Mouse (Mus musculus) heart, embryonic 11.5 days (tissue): ENCODE measurements at regions not wholly inside any gene's neighbourhood (a gene's known extent, or its start where the extent isn't known, plus 50 kb on each side); places are given as distances from the start of the nearest gene placed in this dataset.
A peak's percentile ranks its signal among the peaks of the same experiment; 100 is the strongest.

ENCODE experiments used
- ATAC-seq: fragments of 200-750 bp; cut with Nextera tagmentation; replicated peaks from 2 replicates; pipeline ENCODE4 v1.8.0; 2017; ENCODE audit warnings: moderate library complexity; ENCODE audit not compliant: insufficient number of reproducible peaks, low FRiP score, low TSS enrichment
- H3K27ac ChIP-seq: fragments of 300-500 bp; sonication (generic); 2 replicates; pipeline ENCODE4 v1.5.1; 2014; ENCODE audit warnings: mild to moderate bottlenecking, low read depth, low read length
- H3K27me3 ChIP-seq: fragments of 300-500 bp; sonication (generic); 2 replicates; pipeline ENCODE4 v1.6.1; 2014; ENCODE audit warnings: mild to moderate bottlenecking, low read length, mixed read lengths; ENCODE audit not compliant: control insufficient read depth, insufficient read depth
- H3K36me3 ChIP-seq: fragments of 300-500 bp; sonication (generic); 2 replicates; pipeline ENCODE4 v1.6.1; 2014; ENCODE audit warnings: mild to moderate bottlenecking, low read length, moderate library complexity, mixed read lengths; ENCODE audit not compliant: control insufficient read depth, insufficient read depth
- H3K4me1 ChIP-seq: fragments of 300-500 bp; sonication (generic); 2 replicates; pipeline ENCODE4 v1.6.1; 2014; ENCODE audit warnings: low read length; ENCODE audit not compliant: control insufficient read depth, insufficient read depth
- H3K4me2 ChIP-seq: fragments of 300-500 bp; sonication (generic); 2 replicates; pipeline ENCODE4 v1.6.1; 2014; ENCODE audit warnings: mild to moderate bottlenecking, moderate library complexity
- H3K4me3 ChIP-seq: fragments of 300-500 bp; sonication (generic); 2 replicates; pipeline ENCODE4 v1.5.1; 2014; ENCODE audit warnings: low read depth, low read length
- H3K9ac ChIP-seq: fragments of 300-500 bp; sonication (generic); 2 replicates; pipeline ENCODE4 v1.6.1; 2014; ENCODE audit warnings: mild to moderate bottlenecking, low read depth, low read length, moderate library complexity
- H3K9me3 ChIP-seq: fragments of 300-500 bp; sonication (generic); replicated peaks from 2 replicates; pipeline ENCODE4 v1.6.1; 2016; ENCODE audit warnings: low read length; ENCODE audit not compliant: control insufficient read depth
- WGBS: fragments of 180-500 bp; shearing (Covaris S2); extraction: QIAGEN DNeasy Blood & Tissue Kit; methylation state at CpG from one replicate; pipeline ENCODE4 v1.1.7; 2014; ENCODE audit not compliant: insufficient replicate concordance; 5-methylcytosine and 5-hydroxymethylcytosine counted together

GRCm38 (mm10) chr13:107944831-107945230 lies 99.4 kb upstream of the Smim15 start:
- Histone ChIP-seq H3K9ac (no peak overlapping the region), H3K4me1 (0 out of 2 replicates have a peak, but pooled peaks cover 3% of the 10 kb centered on the region), H3K4me2 (no peak overlapping the region), H3K27ac (no peak overlapping the region), H3K4me3 (no peak overlapping the region), H3K9me3 (no peaks in the 10 kb centered on the region), H3K36me3 (no peaks in the 10 kb centered on the region), H3K27me3 (no peaks in the 10 kb centered on the region)
- WGBS: 72% methylated on average over 10 of the region's 10 CpGs
- ATAC-seq: no peak

GRCm38 (mm10) chr13:107942979-107943378 lies 101.3 kb upstream of the Smim15 start:
- Histone ChIP-seq H3K9ac (no peak overlapping the region), H3K27ac (no peak overlapping the region), H3K4me1 (0 out of 2 replicates have a peak, but pooled peaks cover 3% of the 10 kb centered on the region), H3K4me3 (no peak overlapping the region), H3K27me3 (no peaks in the 10 kb centered on the region), H3K36me3 (no peaks in the 10 kb centered on the region), H3K4me2 (no peak overlapping the region), H3K9me3 (no peaks in the 10 kb centered on the region)
- ATAC-seq: no peak
- WGBS: 80% methylated on average over 4 of the region's 4 CpGs

- Histone ChIP-seq H3K27me3 (no peaks in the 10 kb centered on the region), H3K36me3 (no peaks in the 10 kb centered on the region), H3K4me1 (0 out of 2 replicates have a peak, but pooled peaks cover 3% of the 10 kb centered on the region), H3K9me3 (no peaks in the 10 kb centered on the region), H3K4me3 (no peak overlapping the region), H3K9ac (no peak overlapping the region), H3K4me2 (no peak overlapping the region), H3K27ac (no peak overlapping the region)
- 61% methylated on average over 11 of the region's 11 CpGs for WGBS
- no peak for ATAC-seq
These were observed 101.8 kb upstream of the Smim15 start for GRCm38 (mm10) chr13:107942297-107942962.

GRCm38 (mm10) chr13:107939916-107940646 lies 104.2 kb upstream of the Smim15 start:
- no peak overlapping the region for H3K4me3 ChIP-seq
- H3K4me2 ChIP-seq: no peak overlapping the region
- H3K9ac ChIP-seq: no peak overlapping the region
- no peaks in the 10 kb centered on the region for H3K9me3 ChIP-seq
- WGBS: 60% methylated on average over 15 of the region's 15 CpGs
- H3K27ac ChIP-seq: no peak overlapping the region
- no peak for ATAC-seq
- no peaks in the 10 kb centered on the region for H3K36me3 ChIP-seq
- H3K27me3 ChIP-seq: no peaks in the 10 kb centered on the region; the same call in 1 of the 2 replicates
- no peaks in the 10 kb centered on the region for H3K4me1 ChIP-seq

- no peaks in the 10 kb centered on the region for H3K36me3 ChIP-seq
- WGBS: 89% methylated on average over 12 of the region's 12 CpGs
- no peak for ATAC-seq
These were observed 108.6 kb upstream of the Smim15 start for GRCm38 (mm10) chr13:107935611-107936010.

GRCm38 (mm10) chr13:107934691-107935090 lies 109.6 kb upstream of the Smim15 start:
- peaks cover 10% of the 10 kb centered on the region for H3K27me3 ChIP-seq
- peak overlapping the region; percentile 16; the same call in 1 of the 2 replicates for H3K4me3 ChIP-seq
- peak overlapping the region; percentile 47; the same call in 1 of the 2 replicates for H3K9ac ChIP-seq
- H3K27ac ChIP-seq: no peak overlapping the region
- peak overlapping the region; percentile 56 for H3K4me2 ChIP-seq
- H3K9me3 ChIP-seq: no peaks in the 10 kb centered on the region
- peaks cover 15% of the 10 kb centered on the region for H3K4me1 ChIP-seq
- no peak for ATAC-seq
- WGBS: 30% methylated on average over 11 of the region's 11 CpGs
- no peaks in the 10 kb centered on the region for H3K36me3 ChIP-seq

More at GRCm38 (mm10) chr13:107935611-107936010, 108.6 kb upstream of the Smim15 start:
- Histone ChIP-seq H3K4me2 (no peak overlapping the region), H3K9ac (no peak overlapping the region), H3K27me3 (peaks cover 6% of the 10 kb centered on the region), H3K4me1 (peaks cover 15% of the 10 kb centered on the region), H3K27ac (no peak overlapping the region), H3K4me3 (no peak overlapping the region), H3K9me3 (no peaks in the 10 kb centered on the region)

- Histone ChIP-seq H3K27ac (no peak overlapping the region), H3K4me3 (peak overlapping the region; percentile 16; the same call in 1 of the 2 replicates), H3K4me2 (peak overlapping the region; percentile 56), H3K4me1 (peaks cover 15% of the 10 kb centered on the region), H3K36me3 (no peaks in the 10 kb centered on the region), H3K27me3 (peaks cover 10% of the 10 kb centered on the region), H3K9me3 (no peaks in the 10 kb centered on the region), H3K9ac (peak overlapping the region; percentile 47; the same call in 1 of the 2 replicates)
- WGBS: 26% methylated on average over 17 of the region's 17 CpGs
- 0 out of 2 replicates have a peak, but pooled peaks have one; percentile 40 for ATAC-seq
These were observed 110.4 kb upstream of the Smim15 start for GRCm38 (mm10) chr13:107933598-107934571.

- Histone ChIP-seq H3K4me3 (no peak overlapping the region), H3K36me3 (no peaks in the 10 kb centered on the region), H3K27me3 (peaks cover 14% of the 10 kb centered on the region), H3K9me3 (no peaks in the 10 kb centered on the region), H3K4me2 (no peak overlapping the region), H3K4me1 (peaks cover 15% of the 10 kb centered on the region), H3K27ac (no peak overlapping the region), H3K9ac (no peak overlapping the region)
- WGBS: 55% methylated on average over 12 of the region's 12 CpGs
- ATAC-seq: no peak
These were observed 111.7 kb upstream of the Smim15 start for GRCm38 (mm10) chr13:107932423-107933032.
